Mouse (Mus musculus) adrenal gland, postnatal 4 days (tissue): ENCODE measurements around the gene Gm11444. TPM values are rescaled to one million over a fixed set of nuclear protein-coding genes. Genes with fewer than 3 reads are reported as not detected.

Experiments
- DNase-seq, 2 experiments: peaks; one replicate each; pipeline ENCODE4 v3.0.0; 2021 to 2022; ENCODE audit warnings: low spot score in 2 of 2, mixed read lengths in 2 of 2
- long read RNA-seq, 2 experiments: library from polyadenylated mRNA; stranded (forward); transcript quantifications; one replicate each; pipeline ENCODE4 v2.0.0; 2021
- total RNA-seq, 2 experiments: library from RNA; stranded (reverse); gene quantifications; 2 replicates each; pipeline ENCODE4 v1.2.3; 2021

The Gm11444 gene
- not detected for total RNA-seq
- long read RNA-seq, experiment 1 = 0 reads
- long read RNA-seq, experiment 2, partial matches to known transcripts = 0 of 2 reads
- long read RNA-seq, experiment 2, other reads (novel, unspliced or antisense) = 2 of 2 reads

DNA sequence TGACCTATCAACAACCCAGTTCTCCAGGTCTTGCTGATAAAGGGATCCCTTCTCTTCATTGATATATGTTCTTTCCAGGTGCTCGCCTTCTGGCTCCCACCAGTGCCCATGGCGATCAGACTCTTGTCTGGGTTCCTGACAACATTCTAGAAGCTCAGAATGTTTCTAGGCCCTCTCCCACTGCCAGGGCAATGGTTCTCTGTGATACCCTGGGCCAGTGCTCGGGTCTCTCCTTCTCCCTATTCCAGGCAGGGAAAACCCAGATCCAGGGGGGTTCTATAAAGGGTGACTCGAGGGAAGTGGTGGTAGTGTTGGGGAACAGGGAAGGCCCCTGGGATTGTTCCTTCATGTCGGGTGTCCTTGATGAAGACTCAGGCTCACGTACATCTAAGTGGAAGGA lies at the start of gene Gm11444:
Gene Gm11444, minus strand, starts transcription at position 101 of the 400 bp plus-strand sequence.
- DNase-seq = no peak

DNA sequence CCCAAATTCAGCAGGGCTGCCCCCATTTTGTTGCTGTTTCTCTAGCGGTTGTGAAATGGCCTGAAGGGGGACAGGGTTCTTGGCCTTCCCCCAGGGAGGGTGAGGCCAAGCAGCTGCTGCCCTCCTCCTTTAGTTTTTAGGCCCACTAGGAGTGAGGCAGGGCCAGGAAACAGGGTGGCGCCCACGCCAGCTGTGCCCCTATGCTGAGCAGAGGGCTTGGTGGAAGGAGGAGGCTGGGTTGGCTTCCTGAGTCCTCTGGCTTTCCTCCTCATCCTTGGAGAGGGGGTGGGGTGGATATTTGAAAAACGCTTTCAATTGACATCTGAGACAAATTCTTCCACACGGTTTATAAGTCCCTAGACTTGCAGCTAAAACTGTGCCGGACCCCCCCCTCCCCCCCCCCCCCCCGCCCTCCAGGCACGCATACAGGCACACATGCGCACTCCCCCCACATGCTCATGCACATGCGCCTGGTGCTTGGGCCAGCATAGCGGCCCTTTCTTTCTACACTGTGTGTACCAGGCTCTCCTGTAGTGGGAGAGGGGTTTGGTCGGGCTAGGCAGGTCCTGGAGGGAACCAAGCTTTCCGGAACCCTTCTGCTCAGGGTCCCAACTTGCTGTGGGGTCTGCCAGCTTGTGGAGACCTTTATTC lies 46.3 kb upstream of the Gm11444 start:
- DNase-seq = no peak

DNA sequence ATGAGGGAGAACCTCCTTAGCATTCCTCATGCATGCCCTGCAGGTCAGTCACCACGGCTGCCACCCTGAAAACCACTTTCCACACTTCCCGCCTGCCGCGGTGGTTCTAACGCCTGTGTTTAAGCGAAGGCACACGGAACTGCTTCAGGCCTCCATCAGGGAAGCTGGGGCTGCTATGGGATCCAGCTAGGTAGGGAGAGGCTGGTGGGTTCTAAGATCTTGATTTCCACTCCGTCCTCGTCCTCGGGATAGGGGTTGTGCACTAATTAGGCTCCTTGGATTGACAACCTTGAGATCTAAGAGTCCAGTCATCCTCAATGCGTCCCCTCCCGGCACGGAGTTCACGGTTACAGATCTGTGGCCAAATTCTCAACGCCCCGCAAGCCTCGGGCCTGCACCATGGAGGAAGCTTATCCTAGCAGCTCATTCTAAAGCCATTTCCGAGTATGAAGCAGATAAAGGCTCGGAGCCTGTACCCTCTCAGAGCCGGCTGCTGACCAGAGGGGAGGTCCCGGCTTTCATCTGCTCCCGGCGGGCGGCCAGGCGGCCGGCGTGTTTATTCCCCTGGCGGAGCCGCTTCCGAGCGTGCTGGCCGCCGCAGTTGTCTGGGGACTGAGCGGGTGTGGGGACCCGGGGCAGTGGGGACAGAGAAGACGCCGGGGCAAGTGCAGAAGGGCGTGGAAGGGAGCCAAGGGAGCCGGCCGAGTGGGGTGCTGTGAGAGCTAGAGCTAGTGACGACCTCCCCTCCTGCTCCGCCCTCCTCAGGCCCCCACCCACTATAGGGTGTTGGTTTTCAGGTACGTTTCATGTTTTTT lies 44.8 kb upstream of the Gm11444 start:
- no peak for DNase-seq

DNA sequence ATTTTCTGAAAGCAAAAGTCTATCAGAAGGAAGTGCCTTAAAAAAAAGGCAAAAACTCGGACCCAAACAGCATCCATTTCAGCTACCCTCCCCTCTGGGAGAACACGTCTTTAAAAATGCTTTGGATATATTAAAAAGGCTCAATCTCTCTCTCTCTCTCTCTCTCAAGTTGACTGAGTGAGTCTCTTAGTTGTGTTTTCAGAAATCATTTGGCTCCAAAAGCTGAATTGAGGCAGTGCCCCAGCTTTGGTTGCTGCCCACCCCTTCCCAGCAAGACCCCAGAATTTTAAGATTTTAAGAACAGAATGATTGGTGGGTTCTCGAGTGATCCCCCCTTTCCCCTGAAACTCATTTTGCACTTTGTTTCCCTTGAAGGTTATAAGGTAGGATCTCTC lies 44.0 kb upstream of the Gm11444 start:
- DNase-seq = no peak

DNA sequence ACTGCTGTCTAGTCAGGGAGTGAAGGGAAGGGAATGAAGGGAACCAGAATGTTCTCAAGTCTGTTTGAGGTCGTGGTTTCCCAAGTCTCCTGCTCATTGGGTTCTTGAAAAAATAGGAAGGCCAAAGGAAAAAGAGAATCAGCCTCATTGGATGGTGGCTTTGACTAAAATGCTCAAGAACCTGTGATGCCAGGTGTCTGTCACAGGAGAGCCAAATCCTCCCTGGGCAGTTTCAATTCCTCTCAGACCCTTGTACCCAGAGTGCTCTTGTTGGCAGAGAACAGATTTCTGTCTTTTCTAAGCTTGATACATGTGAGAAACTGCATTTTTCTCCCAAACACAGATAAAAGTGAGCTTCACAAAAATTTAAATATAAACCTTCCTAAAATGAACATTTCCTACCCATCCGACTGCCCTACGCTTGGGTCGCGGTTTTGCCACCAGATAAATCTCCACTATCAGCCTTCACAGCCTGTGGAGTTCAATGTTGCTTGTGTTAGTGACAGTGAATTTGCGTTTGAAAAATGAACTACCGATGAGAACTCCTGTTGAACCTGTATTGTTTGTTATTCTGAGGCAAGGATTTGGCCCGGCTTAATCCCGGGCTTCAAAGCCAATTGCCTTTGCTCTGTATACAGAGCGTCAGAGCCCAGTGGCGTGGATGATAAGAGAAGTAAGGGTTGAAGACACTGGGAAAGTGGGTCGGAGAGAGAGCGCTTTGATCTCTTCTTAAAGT lies 43.4 kb upstream of the Gm11444 start:
- no peak for DNase-seq

DNA sequence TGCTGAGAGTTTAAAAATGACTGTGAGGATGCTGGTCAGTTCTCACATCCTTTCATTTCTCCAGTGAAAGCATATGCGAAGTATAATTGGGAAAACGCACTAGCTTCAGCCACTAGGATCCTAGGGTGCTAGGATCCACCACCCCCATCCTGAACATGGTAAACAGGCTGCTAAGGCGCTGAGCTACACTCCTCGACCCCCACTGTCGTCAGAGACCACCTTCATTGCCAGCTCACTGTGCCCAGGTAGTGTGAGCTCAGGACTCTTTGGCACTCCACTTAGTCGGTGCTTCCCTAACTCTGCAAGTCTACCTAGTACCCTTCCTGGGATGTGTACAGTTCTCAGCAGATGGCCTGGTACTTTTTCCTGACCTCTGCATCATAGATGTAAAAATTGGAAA lies 42.6 kb upstream of the Gm11444 start:
- no peak for DNase-seq

DNA sequence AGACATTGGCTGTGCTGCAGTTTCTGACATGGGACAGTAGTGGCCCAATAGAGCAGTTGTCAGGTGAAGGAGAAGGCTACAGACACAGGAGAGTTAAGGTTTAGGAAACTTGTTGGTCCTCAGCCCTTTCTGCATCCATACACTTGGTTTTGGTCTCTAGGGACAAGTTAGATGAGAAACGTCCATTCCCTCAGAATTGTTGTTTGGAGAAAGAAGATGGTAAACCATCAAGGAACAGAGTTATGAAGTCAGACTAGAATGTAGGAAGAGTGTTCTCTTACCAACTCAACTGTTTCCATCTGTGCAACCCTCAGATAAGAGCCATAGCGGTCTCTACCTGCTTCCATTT lies 41.5 kb upstream of the Gm11444 start:
- no peak for DNase-seq

DNA sequence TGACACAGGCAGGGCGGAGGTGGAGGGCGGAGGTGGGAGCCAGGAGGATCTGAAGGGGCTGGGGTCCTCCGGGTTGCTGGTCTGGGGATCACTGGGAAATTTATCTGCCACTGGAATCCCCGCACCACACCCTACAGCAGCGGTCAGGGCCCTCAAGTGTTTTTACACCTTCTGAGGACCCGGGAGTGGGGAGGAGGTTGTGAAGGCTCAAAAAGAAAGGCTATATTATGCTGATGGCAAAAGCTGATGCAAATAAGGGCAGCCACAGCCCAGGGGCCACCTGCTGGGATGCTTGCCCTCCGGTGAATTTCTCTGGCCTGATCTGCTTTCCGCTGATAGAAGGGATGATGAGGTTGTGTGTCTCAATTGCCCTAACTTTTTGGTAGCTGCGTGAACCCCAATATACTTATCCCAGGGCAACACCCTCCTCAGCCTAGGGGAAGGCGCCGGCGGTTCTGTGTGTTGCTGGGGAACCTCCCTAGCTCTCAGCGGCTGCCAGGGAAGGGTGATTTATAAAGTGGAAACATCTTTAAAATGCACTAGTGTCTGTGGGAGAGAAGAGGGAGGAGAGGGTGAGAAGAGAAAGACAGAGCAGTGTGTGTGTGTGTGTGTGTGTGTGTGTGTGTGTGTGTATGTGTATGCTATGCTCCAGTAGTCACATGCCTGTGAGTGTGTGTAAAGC lies 41.0 kb upstream of the Gm11444 start:
- no peak for DNase-seq

DNA sequence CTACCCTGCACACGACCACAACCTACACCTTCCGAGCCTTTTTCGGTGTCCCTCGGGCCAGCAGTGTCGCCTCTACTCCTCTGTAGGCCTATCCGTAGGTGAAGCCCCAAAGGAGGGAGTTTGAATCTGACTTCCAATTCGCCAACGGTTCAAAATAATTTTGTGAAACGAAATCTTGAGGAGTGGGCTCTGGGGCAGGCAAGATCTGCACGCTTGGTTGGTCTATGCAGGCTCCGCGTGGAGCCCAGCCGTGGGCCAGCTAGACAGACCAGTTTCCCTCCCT lies 40.4 kb upstream of the Gm11444 start:
- no peak for DNase-seq

DNA sequence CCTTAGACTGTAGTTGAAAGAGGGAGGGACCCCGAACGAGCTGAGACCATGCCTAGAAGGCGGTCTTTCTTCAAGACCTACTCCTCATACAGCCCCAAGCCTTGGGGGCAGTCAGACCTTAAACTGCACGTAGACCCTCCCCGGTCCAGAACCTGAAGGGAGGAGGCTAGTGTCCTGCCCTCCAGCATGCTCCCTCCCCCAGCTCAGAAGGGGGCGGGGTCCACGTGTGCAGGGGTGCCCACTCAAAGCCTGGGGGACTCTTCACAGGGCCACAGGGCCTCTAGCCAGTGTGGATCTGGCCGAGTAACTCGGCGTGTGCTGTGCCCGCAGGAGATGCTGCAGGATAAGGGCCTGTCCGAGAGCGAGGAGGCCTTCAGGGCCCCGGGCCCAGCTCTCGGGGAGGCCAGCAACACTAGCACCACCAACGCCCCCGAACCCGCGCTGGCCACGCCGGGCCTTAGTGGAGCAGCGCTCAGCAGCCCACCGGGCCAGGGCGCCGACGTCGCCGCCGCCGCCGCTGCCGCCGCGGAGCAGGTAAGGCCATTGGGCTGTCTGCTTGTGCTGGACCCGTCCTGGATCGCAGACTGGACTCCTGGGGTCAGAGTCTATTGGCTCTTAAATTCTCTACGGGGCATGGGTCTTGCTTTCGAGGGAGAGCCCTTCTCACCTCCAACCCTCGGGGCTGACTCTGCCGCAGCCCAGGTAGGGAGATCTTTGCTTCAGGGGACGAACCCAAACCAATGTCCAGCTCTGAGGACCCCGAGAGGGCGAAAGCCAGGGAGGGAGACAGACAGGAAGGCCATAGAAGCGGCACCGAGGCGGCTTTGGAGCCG lies 39.8 kb upstream of the Gm11444 start:
- DNase-seq = no peak

DNA sequence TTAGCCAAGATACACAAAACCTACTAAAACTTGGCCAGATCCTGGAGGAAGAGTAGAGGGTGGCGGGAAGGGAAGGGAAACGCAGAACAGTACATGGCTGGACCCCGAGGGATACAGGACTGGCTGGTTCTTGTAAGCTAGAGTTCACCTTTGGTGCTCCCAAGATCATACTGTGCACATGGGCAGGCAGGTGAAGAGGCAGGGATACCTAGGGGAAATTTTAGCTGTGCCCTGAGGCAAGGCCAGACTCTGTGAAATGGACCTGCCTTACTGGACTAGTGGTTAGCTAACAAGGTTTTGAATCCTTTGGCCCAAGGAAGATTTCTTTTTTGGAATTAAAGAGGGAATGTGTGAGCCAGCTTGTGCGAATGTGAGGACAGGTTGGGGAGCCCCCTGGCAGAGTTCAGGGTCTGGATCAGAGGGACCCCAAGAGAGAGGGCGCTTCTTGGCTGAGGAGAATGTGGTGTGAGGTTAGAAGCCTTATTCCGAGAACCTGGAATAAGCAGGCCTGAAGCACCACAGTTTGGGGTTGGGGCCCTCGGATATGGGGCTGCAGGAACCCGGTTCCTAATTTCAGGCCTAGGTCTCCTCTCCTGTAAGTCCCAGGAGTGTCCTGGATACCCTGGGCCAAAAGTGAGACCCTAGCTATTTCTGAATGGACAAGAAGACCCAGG lies 39.1 kb upstream of the Gm11444 start:
- no peak for DNase-seq

DNA sequence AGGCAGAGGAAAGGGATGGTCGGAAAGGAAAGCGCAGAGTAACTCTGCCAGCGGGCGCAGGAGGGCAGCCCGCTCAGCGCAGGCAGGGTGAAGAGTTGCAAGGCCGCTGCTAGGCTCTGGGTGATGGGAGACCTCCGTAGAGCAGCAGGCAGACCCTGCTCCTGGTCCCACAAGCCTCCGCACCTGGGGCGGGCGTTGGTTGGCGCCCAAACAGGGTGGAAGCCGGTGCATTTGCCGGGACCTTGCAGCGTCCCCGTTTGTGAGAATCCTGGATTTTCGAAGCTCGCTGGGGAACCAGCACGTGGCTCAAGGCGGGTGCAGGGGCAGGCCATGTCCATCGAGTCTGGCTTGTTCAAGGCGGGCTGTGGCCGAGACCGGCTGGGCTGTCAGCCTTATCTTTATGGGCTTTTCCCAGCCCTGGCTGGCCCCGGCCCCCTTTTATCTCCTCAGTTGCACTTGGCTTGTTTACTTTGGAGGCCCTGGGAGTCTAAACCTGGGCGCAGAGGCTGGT lies 38.4 kb upstream of the Gm11444 start:
- DNase-seq = no peak

DNA sequence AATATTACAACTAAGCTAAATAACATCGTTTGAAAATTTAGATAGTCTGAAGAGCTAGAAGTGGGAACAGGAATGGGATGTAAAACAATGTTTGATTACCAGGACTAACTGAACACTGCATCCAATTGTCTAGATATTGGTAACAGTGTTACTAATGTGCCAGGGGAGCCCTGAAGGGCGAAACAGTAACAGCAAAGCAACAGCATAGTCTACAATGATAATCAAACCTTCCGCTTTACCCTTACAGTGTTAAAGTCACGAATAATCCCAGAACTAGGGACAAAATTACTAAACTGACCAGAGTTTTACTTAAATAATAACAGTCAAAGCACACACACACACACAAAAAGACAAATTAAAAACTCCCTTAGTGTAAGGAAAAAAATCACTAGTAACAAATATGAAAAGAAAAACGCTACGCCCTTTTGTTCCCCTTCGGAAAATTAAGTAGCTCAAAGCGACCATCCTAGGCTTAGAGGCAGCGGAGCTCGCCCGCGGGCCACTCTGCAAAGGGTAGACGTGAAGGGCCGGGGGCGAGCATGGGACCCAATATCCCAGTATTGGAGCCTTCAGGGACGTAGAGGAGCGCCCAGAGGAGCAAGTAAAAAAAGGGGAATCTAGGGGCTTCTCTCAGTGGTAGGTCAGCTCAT lies 37.8 kb upstream of the Gm11444 start:
- DNase-seq = no peak

DNA sequence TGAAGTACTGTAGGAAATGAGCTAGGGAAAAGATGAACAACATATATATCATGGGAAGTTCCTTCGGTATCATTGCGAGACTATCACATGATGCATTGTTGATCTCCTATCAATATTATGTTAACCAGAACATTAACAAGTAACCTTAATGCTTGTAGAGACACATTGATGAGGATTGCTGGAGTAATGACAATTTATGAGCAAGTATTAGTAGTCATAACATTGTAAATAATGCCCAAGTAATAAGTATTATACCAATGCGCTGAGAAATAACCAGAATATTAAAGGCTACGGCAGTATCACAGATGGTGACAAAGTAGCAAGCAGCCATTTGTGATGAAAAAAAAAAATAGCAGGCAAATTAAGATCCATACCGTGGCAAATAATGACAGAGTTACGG lies 37.1 kb upstream of the Gm11444 start:
- no peak for DNase-seq

DNA sequence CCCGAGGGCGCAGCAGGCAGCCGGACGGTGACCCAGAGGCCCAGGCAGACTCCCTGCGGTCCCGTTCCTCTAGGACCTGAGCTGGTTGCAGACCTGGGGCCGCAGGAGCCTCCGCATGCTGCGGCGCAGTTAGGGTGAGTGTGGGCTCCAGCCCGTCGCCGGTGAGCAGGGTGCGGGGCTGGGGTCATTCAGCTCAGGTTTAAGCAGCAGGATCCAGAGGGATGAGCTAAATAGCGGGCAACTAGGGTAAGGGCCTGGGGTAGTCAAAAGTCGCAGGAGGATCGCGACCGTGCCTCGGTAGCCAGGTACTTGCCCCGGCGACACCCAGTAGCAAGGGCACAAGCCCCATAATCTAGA lies 36.3 kb upstream of the Gm11444 start:
- DNase-seq = no peak

DNA sequence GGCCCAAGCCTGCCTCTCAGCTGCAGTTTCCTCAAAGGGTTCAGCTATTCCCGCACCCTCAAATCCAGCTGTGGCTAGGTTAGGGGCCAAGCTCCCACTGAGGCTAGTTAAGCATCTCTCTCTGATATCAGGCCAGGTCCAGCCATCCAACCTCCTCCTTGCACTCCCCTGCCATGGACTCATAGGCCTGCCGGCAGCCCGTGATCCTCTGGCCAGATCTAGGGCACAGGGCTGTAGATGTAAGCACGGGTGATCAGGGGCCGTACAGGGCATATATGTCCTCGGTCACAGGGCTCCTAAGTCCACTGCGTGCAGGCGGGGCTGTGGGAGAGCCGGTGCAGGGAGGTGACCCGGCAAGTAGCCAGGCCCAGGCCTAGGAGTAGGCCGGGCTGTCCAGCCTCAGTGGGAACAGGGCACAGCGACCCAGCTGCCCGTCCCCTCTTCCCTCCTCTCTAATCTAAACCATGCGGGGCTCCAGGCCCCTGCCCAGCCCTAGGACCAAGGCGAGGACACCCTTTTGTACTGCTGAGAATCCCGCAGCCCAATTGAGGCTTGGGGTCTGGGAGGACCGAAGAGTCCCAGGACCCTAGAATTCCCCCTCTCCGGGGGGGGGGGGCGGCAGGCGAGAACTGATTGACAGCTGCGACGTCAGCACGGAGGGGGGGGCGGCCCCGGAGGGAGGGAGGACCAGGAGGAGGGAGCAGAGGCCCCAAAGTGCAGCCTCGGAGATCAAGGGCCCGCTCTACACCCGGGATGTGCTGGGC lies 35.7 kb upstream of the Gm11444 start, which contains the start of gene Tbx4:
Gene Tbx4, plus strand, starts transcription at position 758 of the 764 bp plus-strand sequence.
- DNase-seq = no peak

DNA sequence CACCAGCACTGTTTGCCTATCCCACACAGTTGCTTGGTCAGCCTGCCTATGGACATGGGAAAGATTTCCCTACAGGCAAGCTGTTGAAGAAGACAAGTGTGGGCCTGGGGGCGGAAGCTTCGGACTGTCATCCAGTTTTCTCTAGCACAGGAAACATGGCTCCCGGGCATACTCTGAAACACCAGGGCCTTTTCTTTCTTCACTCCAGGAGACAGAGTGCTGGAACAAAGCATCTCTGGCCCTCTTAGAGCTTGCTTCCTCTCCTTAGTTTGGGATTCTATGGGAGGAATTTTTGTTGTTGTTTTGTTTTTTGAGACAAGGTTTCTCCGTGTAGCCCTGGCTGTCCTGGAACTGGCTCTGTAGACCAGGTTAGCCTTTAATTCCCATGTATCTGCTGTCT lies 34.4 kb upstream of the Gm11444 start:
- DNase-seq = no peak

DNA sequence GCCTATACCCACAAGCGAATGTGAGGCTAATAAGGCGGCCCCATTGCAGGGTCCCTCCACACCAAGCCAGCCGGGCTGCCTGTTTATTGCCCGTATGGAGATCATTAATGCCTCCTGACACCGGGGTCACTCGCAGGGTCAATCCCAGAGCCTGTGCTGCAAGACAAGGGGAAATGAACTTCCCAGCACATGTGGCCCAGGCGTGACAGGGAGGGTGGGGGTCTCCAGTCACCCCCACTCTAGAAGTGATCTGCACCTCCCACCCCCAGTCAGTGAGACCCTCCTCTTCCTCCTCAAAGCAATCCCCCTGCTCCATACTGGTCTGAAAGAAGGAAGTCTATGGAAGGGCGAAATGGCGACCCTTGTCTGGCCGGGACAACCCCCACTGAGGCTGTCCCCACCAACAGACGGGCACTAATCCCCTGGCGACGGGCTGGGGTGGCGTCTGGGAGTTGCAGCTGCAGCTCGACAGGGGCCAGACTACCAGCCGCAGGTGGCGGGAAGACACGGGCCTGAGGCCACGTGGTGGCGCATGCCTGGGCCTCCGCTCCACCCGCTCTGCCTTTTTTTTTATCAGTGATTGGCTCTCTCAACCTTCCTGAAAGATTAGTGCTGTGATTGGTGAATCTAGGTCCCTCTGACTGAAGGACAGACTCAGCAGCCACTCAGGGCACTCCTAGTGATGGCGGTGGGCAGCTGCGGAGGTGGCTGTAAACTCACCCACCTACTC lies 26.1 kb upstream of the Gm11444 start:
- no peak for DNase-seq
